Mouse (Mus musculus): ENCODE data around the gene Plvap.

Gene Plvap

DNA sequence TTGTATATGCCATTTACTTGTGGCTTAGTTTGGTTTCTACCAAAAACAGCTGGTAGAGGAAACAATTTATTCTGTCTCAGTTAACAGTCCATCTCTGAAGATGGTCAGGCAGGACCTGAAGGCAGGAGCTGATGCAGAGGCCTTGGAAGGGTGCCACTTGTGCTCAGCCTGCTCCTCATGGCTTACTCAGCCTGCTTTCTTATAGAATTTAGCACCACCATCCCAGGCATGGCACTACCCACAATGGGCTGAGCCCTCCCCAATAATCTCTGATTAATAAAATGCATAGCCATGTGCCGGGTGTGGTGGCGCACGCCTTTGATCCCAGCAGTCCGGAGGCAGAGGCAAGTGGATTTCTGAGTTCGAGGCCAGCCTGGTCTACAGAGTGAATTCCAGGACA, 45.4 kb downstream of the Plvap start:
- DNase-seq (ENCODE audit: low spot score), result no peak

DNA sequence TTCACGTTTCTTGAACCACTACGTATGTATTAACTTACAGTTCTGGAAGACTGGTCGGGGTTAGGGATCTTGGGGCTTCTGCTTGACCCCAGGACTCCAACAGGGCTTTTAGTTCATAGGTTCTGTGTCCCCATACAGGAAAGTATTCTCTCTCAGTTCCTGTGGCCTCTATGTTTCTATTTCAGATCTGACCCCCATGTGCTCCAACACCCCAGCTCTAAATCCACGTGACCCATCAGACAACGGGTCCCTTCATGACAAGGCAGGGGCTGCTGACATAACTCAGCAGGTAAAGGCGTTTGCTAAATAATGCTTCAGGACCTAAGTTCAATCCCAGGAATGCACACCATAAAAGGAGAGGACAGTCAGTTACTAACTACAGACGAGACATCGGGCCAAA, 45.8 kb downstream of the Plvap start:
- no peak for DNase-seq (ENCODE audit: low spot score)

DNA sequence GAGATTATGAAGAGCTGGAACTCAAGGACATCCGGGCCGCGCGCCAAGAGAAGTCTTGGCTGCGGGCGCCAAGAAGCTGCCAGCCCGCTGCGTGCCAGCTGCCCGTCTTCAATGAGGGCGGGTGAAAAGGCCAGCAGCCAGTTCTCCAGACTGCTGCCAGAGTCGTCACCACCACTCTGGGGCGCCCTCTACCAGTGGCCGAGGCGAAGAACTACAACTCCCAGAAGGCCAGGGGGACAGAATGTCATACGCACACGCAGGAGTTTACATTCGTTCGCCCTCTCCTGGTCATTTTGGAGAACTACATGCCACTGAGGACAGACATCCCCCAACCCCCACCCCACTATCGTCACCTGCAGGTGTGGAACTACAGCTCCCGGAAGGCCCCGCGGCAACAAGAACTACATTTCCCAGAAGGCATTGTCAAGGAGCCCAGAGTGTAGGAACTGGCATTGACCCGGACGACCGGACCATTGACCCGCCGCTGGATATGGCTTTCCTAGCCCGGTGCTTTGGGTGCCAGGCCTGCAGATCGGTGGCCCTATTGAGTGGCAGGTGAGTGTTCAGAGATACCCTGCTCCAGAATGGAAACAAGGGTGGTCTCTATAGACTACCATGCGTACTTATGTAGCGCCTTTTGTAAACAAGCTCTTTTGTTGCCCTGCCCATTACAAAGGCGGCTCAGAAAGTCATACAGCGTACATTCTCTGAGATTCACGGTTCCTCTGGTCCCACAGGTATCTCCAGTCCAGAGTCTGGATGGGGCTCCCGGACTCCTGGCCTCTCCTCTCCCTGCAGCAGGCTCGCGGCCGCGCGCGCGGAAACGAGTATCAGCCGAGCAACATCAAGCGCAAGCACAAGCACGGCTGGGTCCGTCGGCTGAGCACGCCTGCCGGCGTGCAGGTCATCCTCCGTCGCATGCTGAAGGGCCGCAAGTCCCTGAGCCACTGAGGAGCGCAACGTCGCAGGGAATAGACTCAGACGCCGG, 46.7 kb downstream of the Plvap start, which contains the start of gene Mrpl34:
Gene Mrpl34, plus strand, starts transcription at position 447 of the 988 bp plus-strand sequence.
- DNase-seq (ENCODE audit: low spot score), result peak; percentile 99

DNA sequence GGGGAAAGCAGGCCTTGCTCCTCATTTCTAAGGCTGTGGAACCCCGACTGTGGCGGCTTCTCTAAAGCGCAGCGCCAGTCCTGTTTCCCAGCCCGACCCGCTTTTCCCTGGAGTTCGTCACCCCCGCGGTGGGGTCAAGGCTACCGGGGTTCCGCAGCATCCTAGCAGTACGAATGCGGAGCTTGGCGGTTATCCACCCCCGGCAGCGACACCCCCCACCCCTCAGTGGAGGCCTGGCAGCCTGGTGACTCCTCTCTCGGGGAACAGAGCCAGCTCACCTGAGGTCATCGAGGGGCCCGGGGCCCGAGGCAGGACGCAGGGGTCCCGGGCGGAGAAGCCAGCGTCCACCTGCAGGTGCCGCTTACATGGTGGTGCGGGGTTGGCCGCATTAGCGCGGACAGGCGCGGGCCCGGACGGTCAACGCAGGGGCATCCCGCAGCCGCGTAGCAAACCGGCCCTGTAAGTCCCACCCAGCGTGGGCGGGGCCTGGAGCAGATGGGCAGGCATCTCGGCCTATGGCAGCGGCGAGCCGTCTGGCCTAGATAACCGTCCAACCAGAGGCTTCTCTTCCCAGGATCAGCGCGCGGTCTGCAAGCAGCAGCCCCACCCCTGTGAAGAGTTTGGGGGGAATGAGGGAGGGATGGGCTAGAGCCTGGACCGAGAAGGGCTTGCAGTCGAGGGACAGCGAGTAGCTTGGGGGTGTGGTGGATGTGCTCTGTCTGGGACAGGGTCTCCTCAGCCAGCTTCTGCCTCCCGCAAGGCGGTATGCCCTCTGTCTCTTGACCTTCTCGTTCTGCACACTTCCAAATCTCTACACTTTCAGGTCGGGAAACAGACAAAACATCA, 48.1 kb downstream of the Plvap start, which contains the start of gene Abhd8:
Gene Abhd8, minus strand, starts transcription at position 468 of the 846 bp plus-strand sequence.
- peak; percentile 99 for DNase-seq (ENCODE audit: low spot score)

DNA sequence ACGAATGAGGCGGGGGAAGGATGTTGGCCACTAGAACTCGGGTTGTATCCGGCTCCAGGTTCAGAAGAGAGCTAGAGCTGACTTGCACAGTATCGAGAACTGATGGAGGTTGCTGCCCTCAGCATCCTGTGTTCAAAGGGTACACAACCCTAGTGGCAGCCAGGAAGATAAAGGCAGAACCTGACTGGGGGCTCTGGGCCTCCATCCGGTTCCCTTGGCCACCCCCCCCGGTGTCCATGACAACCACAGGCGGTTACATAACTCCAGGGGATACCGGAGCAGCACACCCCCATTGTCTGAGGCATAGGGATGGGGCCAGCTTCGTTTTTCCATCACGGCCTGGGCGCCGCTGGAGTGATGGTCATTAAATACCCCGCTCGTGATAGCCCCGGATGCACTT, 48.8 kb downstream of the Plvap start:
- DNase-seq (ENCODE audit: low spot score), result peak; percentile 35

- no peak for DNase-seq (ENCODE audit: low spot score)
These were observed 49.4 kb downstream of the Plvap start for GRCm38 (mm10) chr8:71462191-71462590.

DNA sequence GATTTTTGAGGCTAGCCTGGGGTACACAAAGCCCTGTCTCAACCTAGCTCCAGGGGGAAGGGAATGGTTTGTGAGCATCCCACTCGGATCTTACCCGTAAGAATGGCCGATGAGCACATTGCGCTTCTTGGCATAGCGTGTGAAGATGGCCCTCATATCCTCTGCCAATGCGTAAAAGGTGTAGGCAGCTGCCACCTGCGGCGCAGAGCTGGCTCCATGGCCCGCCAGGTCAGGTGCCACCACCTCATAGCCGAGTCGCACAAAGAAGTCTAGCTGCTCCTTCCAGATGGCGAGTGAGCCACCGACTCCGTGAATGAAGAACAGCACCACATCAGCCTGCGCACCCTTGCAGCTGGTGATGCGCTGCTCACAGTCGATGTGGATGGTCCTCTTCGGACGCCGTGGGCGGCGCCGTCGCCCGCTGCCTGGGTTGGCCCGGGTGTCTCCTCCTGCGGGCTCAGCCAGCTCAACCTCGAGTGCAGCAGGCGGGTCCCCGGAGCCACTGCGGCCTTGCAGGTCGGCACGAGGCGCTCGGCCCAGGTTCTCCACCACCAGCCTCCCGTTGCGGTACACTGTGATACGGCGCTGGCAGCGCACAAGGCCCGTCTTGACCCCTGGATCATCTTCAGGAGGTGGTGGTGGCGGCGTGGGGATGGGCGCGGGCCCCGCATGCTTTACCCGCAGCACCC, 50.3 kb downstream of the Plvap start:
- DNase-seq (ENCODE audit: low spot score), result no peak

GRCm38 (mm10) chr8:71460716-71461115, 50.8 kb downstream of the Plvap start:
- no peak for DNase-seq (ENCODE audit: low spot score)

GRCm38 (mm10) chr8:71457659-71458270, 53.8 kb downstream of the Plvap start:
- no peak for DNase-seq (ENCODE audit: low spot score)

- no peak for DNase-seq (ENCODE audit: low spot score)
These were observed 54.6 kb downstream of the Plvap start for GRCm38 (mm10) chr8:71456906-71457305.

DNA sequence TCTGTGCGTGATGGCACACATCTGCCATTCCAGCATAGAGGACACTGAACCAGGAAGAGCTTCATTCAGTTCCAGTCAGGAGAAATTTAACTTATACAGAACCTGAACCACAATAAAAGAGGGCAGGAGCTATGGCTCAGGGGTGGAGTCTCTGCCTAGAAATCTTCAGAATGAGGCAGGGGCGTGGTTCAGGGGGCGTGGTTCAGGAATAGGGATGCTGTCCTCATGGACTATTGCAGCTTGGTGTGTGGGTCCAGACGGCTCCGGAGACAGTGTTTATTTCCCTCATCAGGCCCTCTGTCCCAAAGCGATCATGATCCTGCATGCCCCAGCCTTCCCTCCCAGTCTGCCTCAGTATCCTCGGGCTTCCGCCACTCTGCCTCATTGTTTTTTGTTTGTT, 56.9 kb downstream of the Plvap start:
- DNase-seq (ENCODE audit: low spot score), result no peak

DNA sequence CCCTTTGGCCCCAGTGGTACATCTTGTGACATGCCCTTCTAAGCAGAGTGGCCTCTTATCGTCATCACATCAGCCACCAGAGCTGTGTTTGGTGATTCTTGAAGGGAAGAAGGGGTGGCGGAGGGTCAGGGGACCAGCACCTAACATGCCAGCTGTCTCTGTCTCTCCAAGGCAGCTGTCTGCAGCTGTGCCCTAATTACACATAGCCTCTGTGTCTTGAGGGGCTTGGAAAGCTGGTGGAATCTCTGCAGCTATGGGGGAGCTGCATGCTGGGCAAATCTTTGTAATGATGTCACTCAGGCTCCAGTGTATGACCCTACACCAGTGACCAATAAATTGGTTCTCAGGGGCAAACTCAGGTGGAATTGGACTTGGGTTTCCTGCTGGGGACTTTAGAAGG, 58.9 kb downstream of the Plvap start:
- no peak for DNase-seq (ENCODE audit: low spot score)

GRCm38 (mm10) chr8:71451777-71452176, 59.8 kb downstream of the Plvap start:
- DNase-seq (ENCODE audit: low spot score), result no peak

GRCm38 (mm10) chr8:71451337-71451736, 60.2 kb downstream of the Plvap start:
- no peak for DNase-seq (ENCODE audit: low spot score)

Data from embryo, embryonic 10 days (tissue).